In genomic region chr16:92365477-92365876, GRCm38 (mm10) we compare ENCODE assay signal across 30 mouse cellular contexts. TPM values are rescaled to one million over a fixed set of nuclear protein-coding genes. Genes with fewer than 3 reads are reported as not detected.
DNase-seq lines count a peak whose midpoint lies in the region; ATAC-seq and TF ChIP-seq lines count a peak whose summit lies in the region.
"Had no signal": no experiment of that assay in that cellular context is flagged by ENCODE, and none has a peak within 500 bp of the region (broad histone marks: within the 10 kb centered on the region; RNA-seq: fewer than 3 reads in every experiment).

No protein-coding gene starts in this region.

- H3K4me3 ChIP-seq in heart, embryonic 11.5 days (ENCODE audit: low read depth, low read length), result no peak overlapping the region
- no peak overlapping the region for H3K4me3 ChIP-seq in hindbrain, embryonic 10.5 days
- H3K4me3 ChIP-seq in hindbrain, embryonic 13.5 days, result no peak overlapping the region
- H3K4me3 ChIP-seq in stomach, embryonic 16.5 days (replicated peaks; ENCODE audit: low read length), result no peak overlapping the region
- no peak overlapping the region for H3K4me3 ChIP-seq in stomach, postnatal 0 days (ENCODE audit: low read depth, low read length)
- H3K4me3 ChIP-seq: embryonic facial prominence, embryonic 13.5 days; forebrain, embryonic 10.5 days; forebrain, embryonic 13.5 days; hindbrain, embryonic 15.5 days had no signal

- H3K27ac ChIP-seq in heart, embryonic 11.5 days (ENCODE audit: low read depth, low read length), result peak overlapping the region; percentile 12; the same call in 1 of the 2 replicates
- H3K27ac ChIP-seq in hindbrain, embryonic 10.5 days, result peak overlapping the region; percentile 14; the same call in 1 of the 2 replicates
- H3K27ac ChIP-seq in hindbrain, embryonic 13.5 days, result no peak overlapping the region
- H3K27ac ChIP-seq in stomach, embryonic 16.5 days (ENCODE audit: low read length), result no peak overlapping the region
- H3K27ac ChIP-seq in stomach, postnatal 0 days (replicated peaks), result no peak overlapping the region
- H3K27ac ChIP-seq: embryonic facial prominence, embryonic 13.5 days; forebrain, embryonic 13.5 days; hindbrain, embryonic 15.5 days had no signal

- H3K27me3 ChIP-seq in heart, embryonic 11.5 days (ENCODE audit: control insufficient read depth, insufficient read depth, low read length), result no peaks in the 10 kb centered on the region
- peaks cover 3% of the 10 kb centered on the region; the same call in 1 of the 2 replicates for H3K27me3 ChIP-seq in hindbrain, embryonic 10.5 days (ENCODE audit: insufficient read depth, poor library complexity, severe bottlenecking)
- H3K27me3 ChIP-seq in hindbrain, embryonic 13.5 days, result no peaks in the 10 kb centered on the region
- H3K27me3 ChIP-seq in stomach, embryonic 16.5 days (ENCODE audit: control insufficient read depth, insufficient read depth, low read length), result no peaks in the 10 kb centered on the region
- no peaks in the 10 kb centered on the region for H3K27me3 ChIP-seq in stomach, postnatal 0 days (ENCODE audit: control insufficient read depth, insufficient read depth, low read length)
- H3K27me3 ChIP-seq: forebrain, embryonic 13.5 days; hindbrain, embryonic 15.5 days had no signal

- no peak for TF ChIP-seq EP300 in stomach, postnatal 0 days (optimal IDR thresholded peaks at IDR 0.05)

- no peaks in the 10 kb centered on the region for H3K36me3 ChIP-seq in heart, embryonic 11.5 days (ENCODE audit: control insufficient read depth, insufficient read depth, low read length)
- H3K36me3 ChIP-seq in hindbrain, embryonic 10.5 days, result no peaks in the 10 kb centered on the region
- H3K36me3 ChIP-seq in hindbrain, embryonic 13.5 days, result no peaks in the 10 kb centered on the region
- H3K36me3 ChIP-seq in stomach, embryonic 16.5 days (ENCODE audit: control insufficient read depth, insufficient read depth, low read length), result no peaks in the 10 kb centered on the region
- no peaks in the 10 kb centered on the region for H3K36me3 ChIP-seq in stomach, postnatal 0 days (ENCODE audit: control insufficient read depth, insufficient read depth, low read length)
- H3K36me3 ChIP-seq: embryonic facial prominence, embryonic 13.5 days; forebrain, embryonic 10.5 days; G1E; hindbrain, embryonic 15.5 days had no signal

- H3K4me2 ChIP-seq in heart, embryonic 11.5 days, result no peak overlapping the region
- no peak overlapping the region for H3K4me2 ChIP-seq in hindbrain, embryonic 13.5 days
- H3K4me2 ChIP-seq in stomach, embryonic 16.5 days (ENCODE audit: low read depth, low read length), result no peak overlapping the region
- no peak overlapping the region for H3K4me2 ChIP-seq in stomach, postnatal 0 days (replicated peaks; ENCODE audit: low read depth)
- H3K4me2 ChIP-seq: embryonic facial prominence, embryonic 13.5 days; forebrain, embryonic 13.5 days; hindbrain, embryonic 15.5 days had no signal

- peaks cover 27% of the 10 kb centered on the region for H3K4me1 ChIP-seq in heart, embryonic 11.5 days (ENCODE audit: control insufficient read depth, insufficient read depth, low read length)
- H3K4me1 ChIP-seq in hindbrain, embryonic 10.5 days (replicated peaks), result peaks cover 36% of the 10 kb centered on the region
- peaks cover 3% of the 10 kb centered on the region; the same call in 1 of the 2 replicates for H3K4me1 ChIP-seq in hindbrain, embryonic 13.5 days (replicated peaks)
- H3K4me1 ChIP-seq in stomach, embryonic 16.5 days (ENCODE audit: control insufficient read depth, insufficient read depth, low read length), result no peaks in the 10 kb centered on the region
- H3K4me1 ChIP-seq in stomach, postnatal 0 days (replicated peaks; ENCODE audit: control insufficient read depth, insufficient read depth), result no peaks in the 10 kb centered on the region
- H3K4me1 ChIP-seq: hindbrain, embryonic 15.5 days had no signal

- 57% methylated on average over 7 of the region's 7 CpGs for WGBS in heart, embryonic 11.5 days (ENCODE audit: insufficient replicate concordance)
- 53% methylated on average over 7 of the region's 7 CpGs for WGBS in hindbrain, embryonic 10.5 days
- 47% methylated on average over 7 of the region's 7 CpGs for WGBS in hindbrain, embryonic 13.5 days
- 55% methylated on average over 7 of the region's 7 CpGs for WGBS in stomach, embryonic 16.5 days
- WGBS in stomach, postnatal 0 days, result 48% methylated on average over 7 of the region's 7 CpGs

- H3K9me3 ChIP-seq in heart, embryonic 11.5 days (replicated peaks; ENCODE audit: control insufficient read depth, low read length), result no peaks in the 10 kb centered on the region
- H3K9me3 ChIP-seq in hindbrain, embryonic 10.5 days, result no peaks in the 10 kb centered on the region
- H3K9me3 ChIP-seq in hindbrain, embryonic 13.5 days, result no peaks in the 10 kb centered on the region
- H3K9me3 ChIP-seq in stomach, embryonic 16.5 days (replicated peaks; ENCODE audit: control insufficient read depth, low read length), result no peaks in the 10 kb centered on the region
- H3K9me3 ChIP-seq in stomach, postnatal 0 days (ENCODE audit: control insufficient read depth, low read length), result no peaks in the 10 kb centered on the region
- H3K9me3 ChIP-seq: embryonic facial prominence, embryonic 13.5 days; forebrain, embryonic 10.5 days; forebrain, embryonic 13.5 days; G1E; hindbrain, embryonic 15.5 days had no signal

- TF ChIP-seq CTCF in stomach, postnatal 0 days (IDR thresholded peaks at IDR 0.05; ENCODE audit: low read depth), result no peak

- no peak for DNase-seq in heart, postnatal 4 days
- DNase-seq in hindbrain, embryonic 10.5 days (ENCODE audit: low spot score), result no peak
- no peak for DNase-seq in stomach, postnatal 0 days (ENCODE audit: low spot score)
- no peak for DNase-seq in spleen, postnatal 10 days (ENCODE audit: low spot score in 2 of 2)
- DNase-seq: adrenal gland, adult 2 months; adrenal gland, postnatal 14 days; B cell, adult 2 months; cerebellum, adult 11 months; cerebellum, adult 2 months; cerebellum, adult 9-11 months; cerebellum, postnatal 25 days; gastrocnemius, postnatal 10 days; gastrocnemius, postnatal 36 days; heart, postnatal 14 days had no signal

- H3K9ac ChIP-seq in heart, embryonic 11.5 days (ENCODE audit: low read depth, low read length), result no peak overlapping the region
- no peak overlapping the region for H3K9ac ChIP-seq in hindbrain, embryonic 13.5 days
- no peak overlapping the region for H3K9ac ChIP-seq in stomach, embryonic 16.5 days (ENCODE audit: low read length)
- no peak overlapping the region for H3K9ac ChIP-seq in stomach, postnatal 0 days (ENCODE audit: low read length)
- H3K9ac ChIP-seq: embryonic facial prominence, embryonic 13.5 days; forebrain, embryonic 13.5 days; hindbrain, embryonic 15.5 days had no signal

- ATAC-seq in heart, embryonic 11.5 days (replicated peaks; ENCODE audit: insufficient number of reproducible peaks, low FRiP score, low TSS enrichment), result no peak
- ATAC-seq in hindbrain, embryonic 13.5 days (ENCODE audit: low FRiP score), result no peak
- 0 out of 2 replicates have a peak, but pooled peaks have one; percentile 32 for ATAC-seq in stomach, embryonic 16.5 days (ENCODE audit: insufficient read depth, low FRiP score)
- ATAC-seq in stomach, postnatal 0 days (ENCODE audit: low FRiP score, low TSS enrichment), result no peak
- ATAC-seq: forebrain, embryonic 13.5 days; forebrain, embryonic 16.5 days; intestine, postnatal 0 days had no signal

RNA-seq across cellular contexts. Expression of gene Kcne1, which starts 6.2 kb away (rescaled TPM):
- polyA plus RNA-seq in heart, embryonic 11.5 days (2014; fragmentation: Nextera tagmentation; extraction: Ambion mirVana), result 64.5 TPM in 2 replicates
- 100 to 1,000 TPM; 317 to 359 TPM for total RNA-seq in heart, postnatal 4 days (2021)
- polyA plus RNA-seq in hindbrain, embryonic 10.5 days (2016; fragmentation: Nextera tagmentation; extraction: Ambion mirVana), result 1.0 and 1.3 TPM in 2 replicates
- polyA plus RNA-seq in hindbrain, embryonic 13.5 days (2015; fragmentation: Nextera tagmentation; extraction: Ambion mirVana), result 0.22 and 0.39 TPM in 2 replicates
- polyA plus RNA-seq in stomach, embryonic 16.5 days (2015; fragmentation: Nextera tagmentation; extraction: Ambion mirVana), result 0.92 and 1.6 TPM in 2 replicates
- polyA plus RNA-seq in stomach, postnatal 0 days (2015; fragmentation: Nextera tagmentation; extraction: Ambion mirVana), result 20.3 and 20.8 TPM in 2 replicates
- total RNA-seq: adrenal gland, postnatal 14 days; common myeloid progenitor, adult 5-6 weeks; gastrocnemius, adult 18-20 months; gastrocnemius, postnatal 10 days; gastrocnemius, postnatal 36 days; granulocyte monocyte progenitor cell, adult 5-6 weeks had no signal
- polyA plus RNA-seq: adrenal gland, adult 2 months; forebrain, embryonic 13.5 days; G1E; intestine, embryonic 14.5 days; intestine, postnatal 0 days had no signal

RNA-seq across cellular contexts. Expression of gene Fam243, which starts 44.2 kb away (rescaled TPM):
- polyA plus RNA-seq in heart, embryonic 11.5 days (2014; fragmentation: Nextera tagmentation; extraction: Ambion mirVana), result not detected in 2 replicates
- total RNA-seq in heart, postnatal 4 days (2021), result 1 to 10 TPM in 1 of 2 experiments, under 1 TPM in 1; 0.68 to 1.0 TPM
- not detected in 2 replicates for polyA plus RNA-seq in hindbrain, embryonic 10.5 days (2016; fragmentation: Nextera tagmentation; extraction: Ambion mirVana)
- not detected in 2 replicates for polyA plus RNA-seq in hindbrain, embryonic 13.5 days (2015; fragmentation: Nextera tagmentation; extraction: Ambion mirVana)
- polyA plus RNA-seq in stomach, embryonic 16.5 days (2015; fragmentation: Nextera tagmentation; extraction: Ambion mirVana), result not detected in 2 replicates
- polyA plus RNA-seq in stomach, postnatal 0 days (2015; fragmentation: Nextera tagmentation; extraction: Ambion mirVana), result not detected in 2 replicates
- total RNA-seq: adrenal gland, adult 2 months; adrenal gland, postnatal 14 days; CH12.LX; common myeloid progenitor, adult 5-6 weeks; gastrocnemius, adult 18-20 months; gastrocnemius, postnatal 10 days; gastrocnemius, postnatal 36 days; granulocyte monocyte progenitor cell, adult 5-6 weeks had no signal
- polyA plus RNA-seq: adrenal gland, adult 2 months; cerebellum, adult 2 months; embryonic facial prominence, embryonic 13.5 days; forebrain, embryonic 10.5 days; forebrain, embryonic 13.5 days; G1E; hindbrain, embryonic 11.5 days; hindbrain, embryonic 15.5 days; intestine, embryonic 14.5 days; intestine, postnatal 0 days had no signal

Comparison
In these comparisons a context has a peak if more than half of its experiments do, and no peak if none do; other contexts are left out.
1. H3K27ac ChIP-seq: peak in heart, embryonic 11.5 days (single experiment) and hindbrain, embryonic 10.5 days (single experiment); none in hindbrain, embryonic 13.5 days (single experiment), stomach, embryonic 16.5 days (single experiment) and stomach, postnatal 0 days (single experiment).